Mouse (Mus musculus) liver, embryonic 14.5 days (tissue): ENCODE data around the gene Zfp52. TPM values are rescaled to one million over a fixed set of nuclear protein-coding genes. Genes with fewer than 3 reads are reported as not detected.

Experiments used
- ATAC-seq: fragments of 200-750 bp; cut with Nextera tagmentation; 2 replicates; pipeline ENCODE4 v1.8.0; 2017; ENCODE audit warnings: moderate number of reproducible peaks, mild to moderate bottlenecking, moderate library complexity; ENCODE audit not compliant: insufficient read depth
- DNase-seq, 3 experiments: peaks; one replicate each; pipeline ENCODE4 v3.0.0-alpha.2; 2012 to 2013; ENCODE audit warnings: low read depth in 3 of 3, low spot score in 3 of 3
- H3K27ac ChIP-seq: fragments of 300-500 bp; sonication (generic); 2 replicates; pipeline ENCODE4 v1.5.1; 2014; ENCODE audit warnings: moderate library complexity, mild to moderate bottlenecking, control low read depth, inconsistent platforms
- H3K27me3 ChIP-seq: fragments of 300-500 bp; sonication (generic); 2 replicates; pipeline ENCODE4 v1.6.1; 2014; ENCODE audit warnings: mild to moderate bottlenecking, low read length, moderate library complexity; ENCODE audit not compliant: control insufficient read depth, insufficient read depth
- H3K36me3 ChIP-seq: fragments of 300-500 bp; sonication (generic); replicated peaks from 2 replicates; pipeline ENCODE4 v1.6.1; 2014; ENCODE audit warnings: low read depth; ENCODE audit not compliant: control insufficient read depth, insufficient read depth
- H3K4me1 ChIP-seq, 2 experiments: fragments of 200-500 bp in 1 of 2; fragments of 300-500 bp in 1 of 2; sonication (generic) in 1 of 2; replicated peaks; 2 replicates each; pipeline ENCODE4 v1.6.1; 2012 to 2014; ENCODE audit warnings: antibody characterized with exemption in 1 of 2, inconsistent platforms in 1 of 2, low read length in 1 of 2; ENCODE audit not compliant: control insufficient read depth in 2 of 2, insufficient read depth in 2 of 2
- H3K4me2 ChIP-seq: fragments of 300-500 bp; sonication (generic); 2 replicates; pipeline ENCODE4 v1.6.1; 2014; ENCODE audit warnings: low read depth, mild to moderate bottlenecking, control low read depth, moderate library complexity
- H3K4me3 ChIP-seq, 2 experiments: fragments of 200-500 bp in 1 of 2; fragments of 300-500 bp in 1 of 2; sonication (generic) in 1 of 2; 2 replicates each; pipeline ENCODE4 v1.5.1; 2012 to 2014; ENCODE audit warnings: low read depth in 2 of 2, low read length in 2 of 2, mild to moderate bottlenecking in 2 of 2, control low read depth in 1 of 2, inconsistent platforms in 1 of 2, moderate library complexity in 1 of 2; ENCODE audit not compliant: insufficient read depth in 1 of 2
- H3K9ac ChIP-seq: fragments of 300-500 bp; sonication (generic); replicated peaks from 2 replicates; pipeline ENCODE4 v1.6.1; 2014; ENCODE audit warnings: mild to moderate bottlenecking, control low read depth, moderate library complexity
- H3K9me3 ChIP-seq: fragments of 300-500 bp; sonication (generic); 2 replicates; pipeline ENCODE4 v1.6.1; 2016; ENCODE audit warnings: low read length, mixed read lengths; ENCODE audit not compliant: control insufficient read depth
- CTCF ChIP-seq: IDR thresholded peaks from 2 replicates; pipeline ENCODE4 v1.5.1; 2016; ENCODE audit warnings: antibody characterized with exemption, low read depth, control low read depth
- EP300 ChIP-seq: IDR thresholded peaks from 2 replicates; pipeline ENCODE4 v1.6.1; 2016; ENCODE audit warnings: antibody characterized with exemption, low read depth
- WGBS: fragments of 180-500 bp; shearing (Covaris S2); extraction: QIAGEN DNeasy Blood & Tissue Kit; methylation state at CpG from one replicate; pipeline ENCODE4 v1.1.7; 2014; ENCODE audit not compliant: insufficient replicate concordance; 5-methylcytosine and 5-hydroxymethylcytosine counted together
- polyA plus RNA-seq, 2 experiments: library from polyadenylated mRNA; depleted of rRNA in 1 of 2; stranded (reverse) in 1 of 2; unstranded in 1 of 2; fragments of >200 nt; fragmentation: Nextera tagmentation in 1 of 2; extraction: Ambion mirVana in 1 of 2; gene quantifications; 2 replicates each; pipeline versions ENCODE4 v1.2.1 to v1.2.3; 2012 to 2014

Gene Zfp52
- polyA plus RNA-seq, 2 experiments, result 0.50 to 0.51 TPM

- no peak overlapping the region for H3K4me2 ChIP-seq
- no peak overlapping the region for H3K9ac ChIP-seq
- H3K4me3 ChIP-seq, result no peak overlapping the region
- DNase-seq, result no peak
- H3K4me1 ChIP-seq, result no peaks in the 10 kb centered on the region
- no peaks in the 10 kb centered on the region for H3K27me3 ChIP-seq
- no peak for ATAC-seq
- TF ChIP-seq EP300 (no peak), CTCF (no peak)
- no peak overlapping the region for H3K27ac ChIP-seq
- H3K36me3 ChIP-seq, result peaks cover 24% of the 10 kb centered on the region
- 88% methylated on average over 2 of the region's 2 CpGs for WGBS
- H3K9me3 ChIP-seq, result no peaks in the 10 kb centered on the region
Observed at GRCm38 (mm10) chr17:21585521-21585920, 50.2 kb downstream of the Zfp52 start.

Other genes starting within 250 kb of the Zfp52 start
- not detected in 2 replicates for gene Vmn1r237, start 223.7 kb upstream of the Zfp52 start, polyA plus RNA-seq (2012; rRNA removed)
- not detected in 2 replicates for gene Vmn1r237, start 223.7 kb upstream of the Zfp52 start, polyA plus RNA-seq (2014; fragmentation: Nextera tagmentation; extraction: Ambion mirVana)
- gene Zfp677, start 151.8 kb upstream of the Zfp52 start, polyA plus RNA-seq (2012; rRNA removed), result 0.10 and 0.39 TPM in 2 replicates
- gene Zfp677, start 151.8 kb upstream of the Zfp52 start, polyA plus RNA-seq (2014; fragmentation: Nextera tagmentation; extraction: Ambion mirVana), result 0.51 and 0.74 TPM in 2 replicates
- 0.47 and 1.0 TPM in 2 replicates for gene Zfp54, start 112.3 kb upstream of the Zfp52 start, polyA plus RNA-seq (2012; rRNA removed)
- 2.4 and 2.6 TPM in 2 replicates for gene Zfp54, start 112.3 kb upstream of the Zfp52 start, polyA plus RNA-seq (2014; fragmentation: Nextera tagmentation; extraction: Ambion mirVana)
- 1.3 and 2.3 TPM in 2 replicates for gene Zfp51, start 85.2 kb upstream of the Zfp52 start, polyA plus RNA-seq (2012; rRNA removed)
- 6.9 TPM in 2 replicates for gene Zfp51, start 85.2 kb upstream of the Zfp52 start, polyA plus RNA-seq (2014; fragmentation: Nextera tagmentation; extraction: Ambion mirVana)
- gene Zfp53, start 46.5 kb upstream of the Zfp52 start, polyA plus RNA-seq (2012; rRNA removed), result 0.68 and 1.4 TPM in 2 replicates
- gene Zfp53, start 46.5 kb upstream of the Zfp52 start, polyA plus RNA-seq (2014; fragmentation: Nextera tagmentation; extraction: Ambion mirVana), result 2.5 and 2.6 TPM in 2 replicates
- 2.0 and 3.6 TPM in 2 replicates for gene Zfp948, start 31.5 kb downstream of the Zfp52 start, polyA plus RNA-seq (2012; rRNA removed)
- 6.3 and 7.6 TPM in 2 replicates for gene Zfp948, start 31.5 kb downstream of the Zfp52 start, polyA plus RNA-seq (2014; fragmentation: Nextera tagmentation; extraction: Ambion mirVana)
- 0.38 and 0.78 TPM in 2 replicates for gene Zfp983, start 115.1 kb downstream of the Zfp52 start, polyA plus RNA-seq (2012; rRNA removed)
- 1.3 and 1.4 TPM in 2 replicates for gene Zfp983, start 115.1 kb downstream of the Zfp52 start, polyA plus RNA-seq (2014; fragmentation: Nextera tagmentation; extraction: Ambion mirVana)
- gene Gm10226, start 156.3 kb downstream of the Zfp52 start, polyA plus RNA-seq (2012; rRNA removed), result 2.3 TPM in 1 of 2 replicates, not detected in the other
- 5.0 and 6.1 TPM in 2 replicates for gene Gm10226, start 156.3 kb downstream of the Zfp52 start, polyA plus RNA-seq (2014; fragmentation: Nextera tagmentation; extraction: Ambion mirVana)
- gene Zfp760, start 172.2 kb downstream of the Zfp52 start, polyA plus RNA-seq (2012; rRNA removed), result 2.0 and 4.1 TPM in 2 replicates
- 4.0 and 4.1 TPM in 2 replicates for gene Zfp760, start 172.2 kb downstream of the Zfp52 start, polyA plus RNA-seq (2014; fragmentation: Nextera tagmentation; extraction: Ambion mirVana)
- gene Zfp229, start 195.3 kb downstream of the Zfp52 start, polyA plus RNA-seq (2012; rRNA removed), result 0.71 and 1.1 TPM in 2 replicates
- 1.1 and 1.6 TPM in 2 replicates for gene Zfp229, start 195.3 kb downstream of the Zfp52 start, polyA plus RNA-seq (2014; fragmentation: Nextera tagmentation; extraction: Ambion mirVana)